Mouse (Mus musculus) intestine, postnatal 0 days (tissue): ENCODE data around the gene Lrguk. TPM values are rescaled to one million over a fixed set of nuclear protein-coding genes. Genes with fewer than 3 reads are reported as not detected.

Experiments
- ATAC-seq: fragments of 200-750 bp; cut with Nextera tagmentation; 2 replicates; pipeline ENCODE4 v1.8.0; 2017; ENCODE audit warnings: mild to moderate bottlenecking, moderate TSS enrichment, moderate library complexity
- H3K27ac ChIP-seq: fragments of 300-500 bp; sonication (generic); 2 replicates; pipeline ENCODE4 v1.5.1; 2014; ENCODE audit warnings: mild to moderate bottlenecking, low read depth, low read length, moderate library complexity
- H3K27me3 ChIP-seq: fragments of 300-500 bp; sonication (generic); replicated peaks from 2 replicates; pipeline ENCODE4 v1.6.1; 2014; ENCODE audit warnings: low read length, mixed read lengths; ENCODE audit not compliant: control insufficient read depth, insufficient read depth
- H3K36me3 ChIP-seq: fragments of 300-500 bp; sonication (generic); 2 replicates; pipeline ENCODE4 v1.6.1; 2014; ENCODE audit warnings: mild to moderate bottlenecking, moderate library complexity; ENCODE audit not compliant: control insufficient read depth, insufficient read depth
- H3K4me1 ChIP-seq: fragments of 300-500 bp; sonication (generic); replicated peaks from 2 replicates; pipeline ENCODE4 v1.6.1; 2014; ENCODE audit warnings: antibody characterized with exemption, low read length, mixed read lengths; ENCODE audit not compliant: control insufficient read depth, insufficient read depth
- H3K4me2 ChIP-seq: fragments of 300-500 bp; sonication (generic); replicated peaks from 2 replicates; pipeline ENCODE4 v1.6.1; 2014; ENCODE audit warnings: low read depth, mild to moderate bottlenecking, moderate library complexity
- H3K4me3 ChIP-seq: fragments of 300-500 bp; sonication (generic); 2 replicates; pipeline ENCODE4 v1.5.1; 2014; ENCODE audit warnings: low read depth, low read length
- H3K9ac ChIP-seq: fragments of 300-500 bp; sonication (generic); 2 replicates; pipeline ENCODE4 v1.6.1; 2014; ENCODE audit warnings: mild to moderate bottlenecking, low read depth, low read length
- H3K9me3 ChIP-seq: fragments of 300-500 bp; sonication (generic); 2 replicates; pipeline ENCODE4 v1.6.1; 2016; ENCODE audit warnings: mixed run types; ENCODE audit not compliant: control insufficient read depth
- CTCF ChIP-seq: sonication (generic); IDR thresholded peaks from 2 replicates; pipeline ENCODE4 v1.5.1; 2016; ENCODE audit warnings: low read depth, mild to moderate bottlenecking, control low read depth, antibody characterized with exemption, moderate library complexity
- WGBS: fragments of 180-500 bp; shearing (Covaris S2); extraction: QIAGEN DNeasy Blood & Tissue Kit; methylation state at CpG from one replicate; pipeline ENCODE4 v1.1.7; 2014; 5-methylcytosine and 5-hydroxymethylcytosine counted together
- polyA plus RNA-seq: library from polyadenylated mRNA; unstranded; fragments of >200 nt; fragmentation: Nextera tagmentation; extraction: Ambion mirVana; gene quantifications from 2 replicates; pipeline ENCODE4 v1.2.1, GENCODE M21; 2015

The Lrguk gene
- polyA plus RNA-seq, 1 experiment from 2014 or later, result 0.16 TPM

- Histone ChIP-seq H3K4me2 (no peak overlapping the region), H3K4me1 (no peaks in the 10 kb centered on the region), H3K27me3 (no peaks in the 10 kb centered on the region), H3K4me3 (no peak overlapping the region), H3K9ac (no peak overlapping the region), H3K27ac (no peak overlapping the region), H3K9me3 (no peaks in the 10 kb centered on the region), H3K36me3 (peaks cover 84% of the 10 kb centered on the region)
- WGBS, result 82% methylated on average over 7 of the region's 7 CpGs
- TF ChIP-seq CTCF, result no peak
- no peak for ATAC-seq
Observed at GRCm38 (mm10) chr6:34161511-34161910, 132.3 kb downstream of the Lrguk start.

DNA sequence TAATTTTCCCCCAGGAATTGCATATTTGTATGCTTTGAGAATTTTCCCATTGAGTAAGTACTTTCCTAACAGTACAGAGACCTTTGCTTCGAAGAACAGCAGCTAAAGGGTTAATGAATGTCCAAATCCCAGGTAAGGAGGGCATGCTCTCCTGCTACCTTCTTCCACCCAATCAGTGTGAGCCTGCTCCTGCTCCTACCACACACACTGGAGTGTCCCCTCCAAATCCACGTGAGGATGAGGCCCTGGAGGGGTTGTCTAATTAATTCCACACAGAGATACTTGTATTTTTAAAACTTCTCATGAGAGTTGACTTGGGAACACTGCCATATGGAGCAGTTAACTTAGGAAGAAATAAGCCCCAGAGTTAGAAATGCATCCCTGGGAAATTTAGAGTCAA, 133.4 kb downstream of the Lrguk start:
- no peaks in the 10 kb centered on the region for H3K27me3 ChIP-seq
- no peaks in the 10 kb centered on the region for H3K4me1 ChIP-seq
- no peak for TF ChIP-seq CTCF
- H3K9me3 ChIP-seq, result no peaks in the 10 kb centered on the region
- H3K36me3 ChIP-seq, result peaks cover 84% of the 10 kb centered on the region
- WGBS, result 71% methylated on average over 2 of the region's 2 CpGs
- H3K27ac ChIP-seq, result no peak overlapping the region
- no peak overlapping the region for H3K4me2 ChIP-seq
- no peak overlapping the region for H3K4me3 ChIP-seq
- no peak for ATAC-seq
- H3K9ac ChIP-seq, result no peak overlapping the region

DNA sequence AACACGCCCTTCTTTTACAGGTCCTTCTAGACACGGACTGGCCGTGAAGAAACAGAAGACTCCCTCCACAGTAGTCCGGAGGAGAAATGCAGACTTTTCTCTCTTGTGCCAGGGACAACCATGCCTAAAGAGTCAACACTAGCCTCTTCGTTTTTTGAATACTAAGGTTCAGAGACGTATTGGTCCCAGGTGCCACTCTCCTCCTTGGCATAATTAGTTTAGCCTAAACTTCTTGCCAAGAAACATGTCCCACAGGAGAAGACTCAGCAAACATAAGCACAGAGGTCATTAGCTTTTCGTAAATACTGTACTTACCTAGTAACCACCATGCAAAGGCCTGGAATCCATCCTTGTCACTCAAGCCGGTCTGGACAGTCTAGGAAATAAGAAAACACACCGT, 133.8 kb downstream of the Lrguk start:
- no peak overlapping the region for H3K27ac ChIP-seq
- H3K36me3 ChIP-seq, result peaks cover 81% of the 10 kb centered on the region
- no peaks in the 10 kb centered on the region for H3K4me1 ChIP-seq
- WGBS, result 84% methylated on average over 9 of the region's 9 CpGs
- no peak for TF ChIP-seq CTCF
- no peaks in the 10 kb centered on the region for H3K9me3 ChIP-seq
- H3K9ac ChIP-seq, result no peak overlapping the region
- no peaks in the 10 kb centered on the region for H3K27me3 ChIP-seq
- H3K4me2 ChIP-seq, result no peak overlapping the region
- no peak for ATAC-seq
- no peak overlapping the region for H3K4me3 ChIP-seq

DNA sequence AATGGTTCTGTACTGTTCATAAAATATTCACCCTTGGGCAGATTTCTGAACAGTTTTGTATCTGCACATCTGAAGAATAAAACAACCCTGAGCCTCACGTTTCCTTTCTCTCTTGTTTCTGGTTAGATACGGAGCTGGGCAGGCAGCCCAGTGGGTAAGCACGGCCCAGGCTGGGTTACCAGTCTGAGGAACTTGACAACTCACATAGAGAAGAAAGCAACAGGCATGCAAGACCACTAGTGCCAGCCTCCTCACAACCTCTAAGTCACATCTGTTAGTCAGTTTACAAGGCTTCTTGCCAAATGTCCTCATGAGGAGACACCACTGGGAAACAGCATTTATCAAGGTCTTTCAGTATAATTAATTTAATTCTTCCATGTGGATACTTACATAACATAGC, 139.6 kb downstream of the Lrguk start:
- Histone ChIP-seq H3K36me3 (peaks cover 49% of the 10 kb centered on the region), H3K27me3 (no peaks in the 10 kb centered on the region), H3K27ac (no peak overlapping the region), H3K9me3 (no peaks in the 10 kb centered on the region), H3K4me1 (no peaks in the 10 kb centered on the region), H3K4me3 (no peak overlapping the region), H3K4me2 (no peak overlapping the region), H3K9ac (no peak overlapping the region)
- ATAC-seq, result no peak
- WGBS, result 83% methylated on average over 3 of the region's 3 CpGs
- TF ChIP-seq CTCF, result no peak

- Histone ChIP-seq H3K4me1 (peaks cover 6% of the 10 kb centered on the region; the same call in 1 of the 2 replicates), H3K27ac (no peak overlapping the region), H3K36me3 (peaks cover 31% of the 10 kb centered on the region), H3K4me2 (no peak overlapping the region), H3K4me3 (no peak overlapping the region), H3K27me3 (no peaks in the 10 kb centered on the region), H3K9me3 (no peaks in the 10 kb centered on the region), H3K9ac (no peak overlapping the region)
- 69% methylated on average over 7 of the region's 7 CpGs for whole genome bisulfite sequencing
- no peak for TF ChIP-seq CTCF
- ATAC-seq, result no peak
Observed at GRCm38 (mm10) chr6:34170844-34171494, 141.7 kb downstream of the Lrguk start.

- peaks cover 6% of the 10 kb centered on the region; the same call in 1 of the 2 replicates for H3K4me1 ChIP-seq
- H3K4me2 ChIP-seq, result no peak overlapping the region
- TF ChIP-seq CTCF, result no peak
- H3K27ac ChIP-seq, result no peak overlapping the region
- H3K9ac ChIP-seq, result no peak overlapping the region
- 89% methylated on average over 12 of the region's 12 CpGs for WGBS
- no peak overlapping the region for H3K4me3 ChIP-seq
- H3K27me3 ChIP-seq, result no peaks in the 10 kb centered on the region
- no peak for ATAC-seq
- H3K36me3 ChIP-seq, result peaks cover 24% of the 10 kb centered on the region
- no peaks in the 10 kb centered on the region for H3K9me3 ChIP-seq
Observed at GRCm38 (mm10) chr6:34171748-34172457, 142.7 kb downstream of the Lrguk start.
